Mouse (Mus musculus) gonadal fat pad, adult 2 months (tissue): ENCODE measurements around the gene Olfr930. TPM values are rescaled to one million over a fixed set of nuclear protein-coding genes. Genes with fewer than 3 reads are reported as not detected.

Experiments used
- DNase-seq: peaks from one replicate; pipeline ENCODE4 v3.0.0-alpha.2; 2012; ENCODE audit warnings: low read depth
- polyA plus RNA-seq: library from polyadenylated mRNA; depleted of rRNA; stranded (reverse); fragments of >200 nt; gene quantifications from 2 replicates; pipeline ENCODE4 v1.2.3, GENCODE M21; 2012; rRNA removed

Olfr930 gene
- not detected in 2 replicates for polyA plus RNA-seq

- no peak for DNase-seq
Observed at GRCm38 (mm10) chr9:38929509-38929908, at the start of gene Olfr930. Olfr930 (plus strand) TSS chr9:38929809.

GRCm38 (mm10) chr9:38953401-38954123 is 24.0 kb downstream of the Olfr930 start:
- no peak for DNase-seq

DNA sequence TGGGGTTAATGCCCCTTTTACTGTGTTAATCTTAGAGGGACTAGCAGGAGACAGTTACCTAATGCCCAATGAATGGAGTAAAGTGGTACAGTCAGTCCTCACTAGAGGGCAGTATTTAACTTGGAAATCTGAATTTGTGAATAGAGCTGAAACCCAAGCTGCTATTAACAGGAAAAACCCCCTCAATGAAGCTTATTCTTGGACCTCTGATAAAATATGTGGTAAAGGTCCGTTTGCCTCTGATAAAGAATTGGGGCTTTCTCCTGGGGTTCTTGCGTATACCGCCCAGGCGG is 24.5 kb downstream of the Olfr930 start:
- no peak for DNase-seq

- DNase-seq: no peak
Observed at GRCm38 (mm10) chr9:38972013-38972412, 42.4 kb downstream of the Olfr930 start, which contains the start of gene Olfr933. Olfr933 (plus strand) TSS chr9:38972313.

Other genes starting within 250 kb of the Olfr930 start
- not detected in 2 replicates for gene Olfr919, start 226.1 kb upstream of the Olfr930 start, polyA plus RNA-seq
- gene Vwa5a, start 211.5 kb upstream of the Olfr930 start, polyA plus RNA-seq: 18.3 and 23.6 TPM in 2 replicates
- gene Olfr920, start 177.5 kb upstream of the Olfr930 start, polyA plus RNA-seq: 0.19 and 0.20 TPM in 2 replicates
- 0.03 TPM in 1 of 2 replicates, not detected in the other for gene Olfr921, start 156.7 kb upstream of the Olfr930 start, polyA plus RNA-seq
- gene Olfr922, start 115.2 kb upstream of the Olfr930 start, polyA plus RNA-seq: not detected in 2 replicates
- not detected in 2 replicates for gene Olfr923, start 103.3 kb upstream of the Olfr930 start, polyA plus RNA-seq
- not detected in 2 replicates for gene Olfr924, start 85.4 kb upstream of the Olfr930 start, polyA plus RNA-seq
- gene Olfr26, start 74.7 kb upstream of the Olfr930 start, polyA plus RNA-seq: not detected in 2 replicates
- not detected in 2 replicates for gene Olfr926, start 52.7 kb upstream of the Olfr930 start, polyA plus RNA-seq
- not detected in 2 replicates for gene Olfr933, start 42.5 kb downstream of the Olfr930 start, polyA plus RNA-seq
- not detected in 2 replicates for gene Olfr934, start 58.5 kb downstream of the Olfr930 start, polyA plus RNA-seq
- not detected in 2 replicates for gene Olfr935, start 69.9 kb downstream of the Olfr930 start, polyA plus RNA-seq
- not detected in 2 replicates for gene Olfr146, start 93.6 kb downstream of the Olfr930 start, polyA plus RNA-seq
- not detected in 2 replicates for gene Olfr937, start 135.1 kb downstream of the Olfr930 start, polyA plus RNA-seq
- not detected in 2 replicates for gene Olfr938, start 149.1 kb downstream of the Olfr930 start, polyA plus RNA-seq
- gene Olfr27, start 198.3 kb downstream of the Olfr930 start, polyA plus RNA-seq: not detected in 2 replicates
- not detected in 2 replicates for gene Olfr943, start 236.5 kb downstream of the Olfr930 start, polyA plus RNA-seq